Mouse (Mus musculus): ENCODE data around the gene Serpine1.

- TF ChIP-seq CTCF (IDR thresholded peaks at IDR 0.05; ENCODE audit: low read depth, low read length) (no peak), POLR2A (IDR thresholded peaks at IDR 0.05; ENCODE audit: borderline replicate concordance, low read depth, low read length) (no peak)
These were observed 20.1 kb downstream of the Serpine1 start for GRCm38 (mm10) chr5:137051914-137052505.
